Mouse (Mus musculus) cerebellum, adult (tissue): ENCODE data around the gene Trim2.

Source experiments
- ATAC-seq: cut with Nextera tagmentation; 2 replicates; pipeline ENCODE4 v1.9.2; 2017; ENCODE audit warnings: mild to moderate bottlenecking, moderate library complexity, mixed read lengths; ENCODE audit not compliant: insufficient number of reproducible peaks, low FRiP score, low TSS enrichment

The Trim2 gene

DNA sequence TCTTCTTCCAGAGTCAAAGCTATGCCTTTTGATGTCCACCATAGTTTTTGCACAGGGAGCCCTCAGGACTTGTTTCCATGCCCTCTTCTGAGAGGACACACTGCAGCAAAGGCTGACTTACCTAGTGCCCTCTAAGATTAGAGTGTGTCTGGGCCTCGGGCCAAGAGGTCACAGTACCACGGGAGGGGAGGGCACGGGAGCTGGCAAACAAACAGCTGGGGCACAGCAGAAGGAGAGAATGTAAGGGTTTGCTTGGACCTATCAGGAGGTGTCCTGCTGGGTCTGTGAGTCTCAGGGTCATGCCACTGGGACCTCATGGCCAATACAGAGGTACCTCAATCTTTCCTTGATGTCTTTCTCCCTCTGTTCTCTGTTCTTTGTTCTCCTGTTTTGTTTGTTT is 75.7 kb downstream of the Trim2 start:
- no peak for ATAC-seq

DNA sequence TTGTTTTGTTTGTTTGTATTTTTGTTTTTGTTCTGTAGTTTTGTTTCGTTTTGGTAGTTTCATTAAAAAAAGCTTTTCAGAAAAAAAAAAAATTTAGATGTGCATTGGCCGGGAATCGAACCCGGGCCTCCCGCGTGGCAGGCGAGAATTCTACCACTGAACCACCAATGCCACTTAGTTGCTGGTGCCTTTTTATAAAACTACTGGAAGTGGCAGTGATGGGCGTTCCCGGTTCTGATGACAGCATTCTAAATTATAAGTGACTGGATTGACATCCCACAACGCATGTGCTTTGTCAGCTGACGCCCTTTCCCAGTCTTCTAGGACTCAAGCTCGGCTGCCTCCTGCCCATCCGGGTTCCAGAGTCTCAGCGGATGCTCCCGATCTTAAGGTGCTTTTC is 77.8 kb downstream of the Trim2 start:
- no peak for ATAC-seq

DNA sequence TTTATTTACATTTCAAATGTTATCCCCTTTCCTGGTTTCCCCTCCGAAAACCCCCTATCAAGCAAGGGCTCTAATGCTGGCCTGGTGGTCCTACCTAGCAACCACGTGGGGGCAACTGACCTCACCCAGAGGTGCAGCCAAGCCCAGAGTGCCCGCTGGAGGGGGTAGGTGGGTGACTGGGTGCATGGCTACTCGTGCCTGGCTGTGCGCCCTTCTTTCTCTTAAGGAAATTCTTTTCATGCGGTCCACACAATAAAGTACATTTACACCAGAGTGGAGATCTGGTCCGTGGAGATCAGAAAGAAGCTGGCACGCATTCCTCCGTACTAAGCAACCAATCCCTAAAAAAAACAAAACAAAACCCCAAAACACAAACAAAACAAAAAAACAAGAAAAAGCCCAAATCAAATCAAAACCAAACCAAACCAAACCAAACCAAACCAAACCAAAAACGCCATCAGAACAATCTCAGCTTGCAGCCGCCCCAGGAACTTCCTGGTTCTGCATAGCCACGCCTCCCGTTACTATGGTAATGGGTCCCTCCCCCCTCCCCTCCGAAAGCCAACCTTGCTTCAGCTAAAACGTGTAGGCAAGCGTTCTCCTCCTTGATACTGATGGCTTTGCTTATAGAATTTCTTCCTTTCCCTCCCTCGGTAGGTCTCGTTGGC is 78.3 kb downstream of the Trim2 start:
- ATAC-seq = peak; percentile 56; the same call in 1 of the 2 replicates

DNA sequence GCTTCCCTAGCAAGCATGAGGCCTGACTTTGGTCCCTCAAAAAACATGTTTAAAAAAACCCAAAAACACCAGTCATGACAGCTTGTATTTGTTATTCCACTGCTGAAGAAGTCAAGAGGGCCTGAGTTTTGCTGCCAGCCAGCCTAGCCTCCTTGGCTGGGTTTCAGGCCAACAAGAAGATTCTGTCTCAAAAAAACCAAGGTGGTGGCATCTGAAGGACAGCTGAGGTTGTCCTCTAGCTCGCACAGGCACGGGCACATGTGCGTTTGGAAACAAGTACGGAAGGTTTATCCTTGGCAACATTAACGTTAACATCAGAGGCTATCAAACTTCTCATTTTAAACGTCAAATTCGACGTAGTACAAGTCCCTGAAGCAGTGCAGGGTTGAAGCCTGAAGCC is 79.0 kb downstream of the Trim2 start:
- ATAC-seq = no peak

GRCm38 (mm10) chr3:84224982-84225381 is 81.7 kb downstream of the Trim2 start:
- ATAC-seq = no peak

GRCm38 (mm10) chr3:84220748-84221147 is 85.9 kb downstream of the Trim2 start:
- ATAC-seq = peak; percentile 80

GRCm38 (mm10) chr3:84220326-84220725 is 86.4 kb downstream of the Trim2 start:
- ATAC-seq = 0 out of 2 replicates have a peak, but pooled peaks have one; percentile 1

GRCm38 (mm10) chr3:84219720-84220273 is 86.9 kb downstream of the Trim2 start:
- ATAC-seq = no peak

DNA sequence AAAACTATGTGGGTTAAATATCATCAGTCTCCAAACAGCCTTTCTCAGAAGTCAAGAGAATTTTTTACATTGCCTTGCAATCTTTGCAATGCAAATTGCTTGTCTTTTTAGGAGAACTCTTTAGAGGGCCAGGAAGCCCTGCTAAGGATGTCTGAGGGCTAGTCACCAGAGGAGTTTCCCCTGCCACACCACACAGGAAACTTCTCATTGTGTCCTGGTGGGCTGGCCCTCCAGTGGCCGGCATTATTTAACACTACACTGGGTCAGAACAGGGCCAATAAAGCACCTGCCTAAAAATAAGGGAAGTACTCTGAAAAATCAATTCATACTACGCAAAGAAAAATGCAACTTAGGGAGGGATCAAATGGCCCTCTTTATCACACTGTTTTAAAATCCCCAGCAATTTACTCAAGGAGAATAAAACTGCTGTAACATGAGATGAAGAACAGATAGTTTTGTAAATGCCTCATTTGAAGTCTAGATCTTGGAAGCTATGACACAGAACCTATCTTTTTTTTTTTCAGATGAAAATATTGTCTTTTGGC is 87.4 kb downstream of the Trim2 start:
- ATAC-seq = no peak

- ATAC-seq = no peak
These were observed 88.2 kb downstream of the Trim2 start for GRCm38 (mm10) chr3:84218498-84218897.

- ATAC-seq = no peak
These were observed 88.7 kb downstream of the Trim2 start for GRCm38 (mm10) chr3:84217961-84218351.

GRCm38 (mm10) chr3:84217118-84217960 is 89.3 kb downstream of the Trim2 start:
- no peak for ATAC-seq

DNA sequence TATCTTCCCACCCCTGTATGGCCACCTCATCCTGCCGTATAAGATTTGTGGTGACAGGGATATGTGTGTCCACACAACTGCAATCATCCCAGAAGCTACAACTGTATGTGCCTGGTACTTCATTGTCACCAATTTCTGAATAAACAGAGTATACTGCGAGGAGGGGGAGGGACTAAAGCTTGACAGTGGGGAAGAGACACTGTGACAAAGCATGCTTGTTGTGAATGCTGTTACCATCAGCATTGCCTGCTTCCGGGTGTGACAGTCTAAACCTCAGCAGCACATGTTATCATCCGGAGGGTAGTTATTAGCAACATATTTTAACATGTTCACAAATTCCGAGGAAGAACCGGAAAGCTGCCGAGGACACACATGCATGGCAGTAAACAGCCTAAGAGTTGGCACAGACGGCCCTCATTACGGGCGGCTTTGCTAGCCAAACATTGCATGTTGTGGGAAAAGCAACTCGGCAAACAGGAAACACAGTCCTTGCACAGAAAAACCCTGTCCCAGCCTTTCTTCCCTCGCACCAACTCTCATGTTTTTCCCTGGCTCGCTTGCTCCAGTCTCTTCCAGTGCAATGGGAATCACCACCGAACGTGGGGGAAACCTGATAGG is 90.8 kb downstream of the Trim2 start:
- ATAC-seq = peak; percentile 6

DNA sequence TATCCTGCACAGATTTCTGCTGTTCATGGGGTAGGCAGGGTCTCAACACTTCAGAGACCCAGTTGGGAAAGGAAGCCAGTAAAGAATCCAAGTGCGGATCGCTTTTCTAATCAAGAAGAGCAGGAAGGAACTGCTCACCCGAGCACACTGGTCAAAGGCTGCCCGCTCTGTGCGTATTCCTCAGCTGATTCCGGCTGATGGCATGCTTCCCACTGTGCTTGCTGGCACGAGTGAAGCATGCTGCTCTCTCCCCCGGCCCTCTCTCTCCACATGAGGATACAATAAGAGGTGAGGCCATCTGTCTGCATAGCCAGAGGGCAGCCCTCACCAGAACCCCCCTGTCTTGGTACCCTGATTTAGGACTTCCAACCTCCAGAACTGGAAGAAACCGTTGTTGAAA is 91.4 kb downstream of the Trim2 start:
- peak; percentile 85 for ATAC-seq

- ATAC-seq = 0 out of 2 replicates have a peak, but pooled peaks have one; percentile 18
These were observed 92.2 kb downstream of the Trim2 start for GRCm38 (mm10) chr3:84214501-84214900.

DNA sequence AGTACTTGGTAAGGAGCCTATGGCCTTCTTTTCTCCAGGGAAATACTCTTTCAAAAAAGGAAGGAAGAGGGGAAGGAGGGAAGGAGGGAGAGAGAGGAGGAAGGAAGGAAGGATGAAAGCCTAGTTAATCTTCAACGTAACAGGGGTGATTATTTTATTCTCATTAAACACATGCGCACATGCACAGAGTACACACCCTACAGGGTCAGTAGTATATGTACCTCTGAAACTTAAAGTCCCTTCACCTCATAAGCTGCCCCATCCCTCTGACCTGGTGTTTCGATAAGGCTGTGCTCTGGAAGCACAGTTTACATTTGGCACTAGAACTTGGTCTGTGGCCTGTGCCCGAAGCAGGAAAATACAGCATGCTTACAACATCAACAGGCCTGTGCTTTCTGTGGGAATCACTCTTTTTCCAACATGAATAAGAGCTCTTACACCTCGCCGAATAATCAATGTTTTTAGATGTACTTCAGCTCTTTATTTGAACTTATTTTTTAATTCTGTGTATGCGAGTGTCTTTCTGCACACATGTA is 95.3 kb downstream of the Trim2 start:
- ATAC-seq = no peak

DNA sequence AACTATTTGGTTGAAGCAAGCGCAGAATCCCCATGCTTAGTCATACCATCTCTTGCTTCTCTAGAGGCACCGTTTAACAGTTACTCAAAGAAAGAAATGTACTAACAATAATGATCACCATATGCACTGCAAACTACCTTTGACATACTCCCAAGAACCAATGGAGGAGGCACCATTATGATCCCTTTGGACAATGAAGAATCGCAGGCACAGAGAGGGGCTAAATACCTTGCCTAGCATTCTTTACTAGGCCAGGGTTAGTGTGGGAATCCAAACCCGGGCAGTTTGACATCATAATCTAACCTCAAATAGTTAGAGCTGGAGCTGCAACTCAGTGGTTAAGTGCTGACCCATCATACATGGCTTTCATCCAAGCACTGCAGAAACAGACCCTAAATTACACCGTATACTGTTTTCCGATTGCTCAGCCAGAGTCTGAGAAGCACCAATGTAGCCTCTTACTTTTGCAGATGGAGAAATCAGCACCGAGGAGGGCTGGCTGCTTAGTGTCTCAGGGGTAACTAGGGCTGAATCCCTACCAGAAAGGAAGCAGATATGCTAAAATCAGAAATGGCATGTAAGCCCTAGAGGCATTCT is 97.7 kb downstream of the Trim2 start:
- ATAC-seq = no peak

DNA sequence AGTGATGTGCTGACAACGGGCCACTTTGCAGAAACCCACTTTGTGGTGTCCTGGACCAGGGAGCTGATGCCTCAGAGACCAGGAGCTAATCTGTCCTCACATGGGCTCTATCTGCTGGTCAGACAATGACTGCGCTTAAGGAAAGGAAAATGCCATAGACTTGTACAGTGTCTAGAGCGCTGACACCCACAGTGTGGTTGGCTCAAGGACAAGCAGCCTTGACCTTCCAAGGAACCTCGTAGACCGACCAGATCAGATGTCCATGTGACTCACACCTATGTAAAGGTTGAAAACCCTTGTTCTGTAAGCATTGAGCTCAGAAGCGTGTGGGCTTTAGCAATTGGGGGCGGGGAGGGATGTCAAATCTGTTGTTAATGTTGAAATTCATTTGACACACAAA is 98.2 kb downstream of the Trim2 start:
- ATAC-seq = no peak

DNA sequence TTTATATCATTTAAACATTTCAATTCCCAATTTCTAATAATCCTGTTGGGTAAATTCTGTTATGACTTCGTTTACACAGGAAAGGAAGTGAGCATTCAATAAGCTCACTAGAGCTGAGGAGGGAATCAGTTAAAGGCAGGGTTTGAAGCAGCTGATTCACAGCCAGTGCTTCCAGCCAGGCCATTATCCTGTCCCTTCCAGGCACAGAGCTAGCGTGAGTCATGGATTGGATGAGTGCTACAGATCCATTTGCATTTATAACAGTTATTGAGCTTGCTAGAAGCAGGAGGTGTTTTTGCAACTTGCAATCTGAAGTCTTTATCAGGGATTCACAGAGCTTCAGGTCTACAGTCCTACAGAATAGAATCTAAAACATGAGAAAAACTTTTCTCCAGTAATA is 99.3 kb downstream of the Trim2 start:
- no peak for ATAC-seq

DNA sequence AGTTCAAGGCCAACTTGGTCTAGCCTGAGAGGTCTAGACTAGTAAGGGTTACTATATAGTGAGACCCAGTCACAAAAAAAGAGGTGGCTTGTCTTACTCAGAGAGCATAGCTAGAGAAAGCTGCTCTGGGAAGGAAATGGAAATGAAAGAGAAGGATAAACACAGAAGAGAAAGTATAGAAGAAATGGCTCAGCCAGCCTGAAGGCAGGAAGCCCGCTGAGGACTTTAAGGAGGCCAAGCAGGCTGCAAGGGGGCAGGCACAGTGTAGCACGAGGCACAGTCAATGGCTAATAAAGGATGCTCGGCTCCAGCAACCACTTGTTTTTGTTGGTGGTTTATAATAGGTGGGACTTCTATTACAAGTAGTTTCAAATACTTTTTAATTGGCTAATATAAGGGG is 100.6 kb downstream of the Trim2 start:
- no peak for ATAC-seq
